Mouse (Mus musculus): ENCODE data around the gene Olfr883. TPM values are rescaled to one million over a fixed set of nuclear protein-coding genes. Genes with fewer than 3 reads are reported as not detected.

Gene Olfr883
- not detected in 2 replicates for polyA plus RNA-seq (2015; fragmentation: Nextera tagmentation; extraction: Ambion mirVana)

- Histone ChIP-seq H3K4me3 (replicated peaks) (no peak within 1 kb of the TSS), H3K9ac (replicated peaks) (no peak within 1 kb of the TSS), H3K36me3 (no peaks in the 10 kb centered on the region), H3K4me2 (replicated peaks) (no peak within 1 kb of the TSS), H3K4me1 (replicated peaks) (no peaks in the 10 kb centered on the region), H3K27ac (no peak within 1 kb of the TSS), H3K27me3 (no peaks in the 10 kb centered on the region), H3K9me3 (no peaks in the 10 kb centered on the region)
- 91% methylated on average over 1 of the region's 1 CpGs for WGBS
- no peak for ATAC-seq
Measured at GRCm38 (mm10) chr9:38025508-38025907, at the start of gene Olfr883. TSS of gene Olfr883 (plus strand) at chr9:38025808.

- Histone ChIP-seq H3K9me3 (no peaks in the 10 kb centered on the region), H3K4me2 (replicated peaks) (no peak within 1 kb of the TSS), H3K27me3 (no peaks in the 10 kb centered on the region), H3K27ac (no peak within 1 kb of the TSS), H3K9ac (replicated peaks) (no peak within 1 kb of the TSS), H3K4me3 (replicated peaks) (no peak within 1 kb of the TSS), H3K36me3 (no peaks in the 10 kb centered on the region), H3K4me1 (replicated peaks) (no peaks in the 10 kb centered on the region)
- no peak for ATAC-seq
Measured at GRCm38 (mm10) chr9:37991525-37991924, 34.1 kb upstream of the Olfr883 start, which contains the start of gene Olfr881. TSS of gene Olfr881 (plus strand) at chr9:37991825.

GRCm38 (mm10) chr9:37998581-37999204, 26.9 kb upstream of the Olfr883 start:
- Histone ChIP-seq H3K9me3 (no peaks in the 10 kb centered on the region), H3K36me3 (no peaks in the 10 kb centered on the region), H3K27me3 (no peaks in the 10 kb centered on the region), H3K4me3 (replicated peaks) (no peak overlapping the region), H3K9ac (replicated peaks) (no peak overlapping the region), H3K4me2 (replicated peaks) (no peak overlapping the region), H3K4me1 (replicated peaks) (no peaks in the 10 kb centered on the region), H3K27ac (no peak overlapping the region)
- no peak for ATAC-seq
- 43% methylated on average over 2 of the region's 2 CpGs for WGBS

- H3K4me3 ChIP-seq (replicated peaks): no peak overlapping the region
- 50% methylated on average over 1 of the region's 1 CpGs for WGBS
Measured at GRCm38 (mm10) chr9:38000021-38000420, 25.6 kb upstream of the Olfr883 start.

GRCm38 (mm10) chr9:38046255-38046654, 20.6 kb downstream of the Olfr883 start, which contains the start of gene Olfr884:
TSS of gene Olfr884 (plus strand) at chr9:38046555.
- no peak within 1 kb of the TSS for H3K4me3 ChIP-seq (replicated peaks)
- no peak within 1 kb of the TSS for H3K27ac ChIP-seq
- no peaks in the 10 kb centered on the region for H3K9me3 ChIP-seq
- WGBS: 65% methylated on average over 1 of the region's 1 CpGs
- H3K4me1 ChIP-seq (replicated peaks): no peaks in the 10 kb centered on the region
- no peaks in the 10 kb centered on the region for H3K36me3 ChIP-seq
- ATAC-seq: no peak
- H3K27me3 ChIP-seq: no peaks in the 10 kb centered on the region
- no peak within 1 kb of the TSS for H3K9ac ChIP-seq (replicated peaks)
- H3K4me2 ChIP-seq (replicated peaks): no peak within 1 kb of the TSS

More at GRCm38 (mm10) chr9:38000021-38000420, 25.6 kb upstream of the Olfr883 start:
- H3K27me3 ChIP-seq: no peaks in the 10 kb centered on the region
- no peak overlapping the region for H3K27ac ChIP-seq
- no peak overlapping the region for H3K4me2 ChIP-seq (replicated peaks)
- H3K9ac ChIP-seq (replicated peaks): no peak overlapping the region
- H3K9me3 ChIP-seq: no peaks in the 10 kb centered on the region
- H3K4me1 ChIP-seq (replicated peaks): no peaks in the 10 kb centered on the region
- ATAC-seq: no peak
- H3K36me3 ChIP-seq: no peaks in the 10 kb centered on the region

GRCm38 (mm10) chr9:38061022-38061421, 35.4 kb downstream of the Olfr883 start, which contains the start of gene Olfr885:
TSS of gene Olfr885 (plus strand) at chr9:38061322.
- Histone ChIP-seq H3K4me1 (replicated peaks) (no peaks in the 10 kb centered on the region), H3K27ac (no peak within 1 kb of the TSS), H3K9ac (replicated peaks) (no peak within 1 kb of the TSS), H3K4me2 (replicated peaks) (no peak within 1 kb of the TSS), H3K4me3 (replicated peaks) (no peak within 1 kb of the TSS), H3K27me3 (no peaks in the 10 kb centered on the region), H3K9me3 (no peaks in the 10 kb centered on the region), H3K36me3 (no peaks in the 10 kb centered on the region)
- WGBS: over 99% methylated on average over 3 of the region's 3 CpGs
- no peak for ATAC-seq

Other genes with a start within 250 kb of the Olfr883 start
- not detected in 2 replicates for gene Olfr876, start 222.8 kb upstream of the Olfr883 start, polyA plus RNA-seq (2015; fragmentation: Nextera tagmentation; extraction: Ambion mirVana)
- not detected in 2 replicates for gene Olfr877, start 171.5 kb upstream of the Olfr883 start, polyA plus RNA-seq (2015; fragmentation: Nextera tagmentation; extraction: Ambion mirVana)
- gene Olfr145, start 129.1 kb upstream of the Olfr883 start, polyA plus RNA-seq (2015; fragmentation: Nextera tagmentation; extraction: Ambion mirVana): not detected in 2 replicates
- not detected in 2 replicates for gene Olfr878, start 108.0 kb upstream of the Olfr883 start, polyA plus RNA-seq (2015; fragmentation: Nextera tagmentation; extraction: Ambion mirVana)
- gene Olfr881, start 34.0 kb upstream of the Olfr883 start, polyA plus RNA-seq (2015; fragmentation: Nextera tagmentation; extraction: Ambion mirVana): not detected in 2 replicates
- not detected in 2 replicates for gene Olfr884, start 20.7 kb downstream of the Olfr883 start, polyA plus RNA-seq (2015; fragmentation: Nextera tagmentation; extraction: Ambion mirVana)
- gene Olfr885, start 35.5 kb downstream of the Olfr883 start, polyA plus RNA-seq (2015; fragmentation: Nextera tagmentation; extraction: Ambion mirVana): not detected in 2 replicates
- not detected in 2 replicates for gene Olfr887, start 58.3 kb downstream of the Olfr883 start, polyA plus RNA-seq (2015; fragmentation: Nextera tagmentation; extraction: Ambion mirVana)
- gene Olfr888, start 82.3 kb downstream of the Olfr883 start, polyA plus RNA-seq (2015; fragmentation: Nextera tagmentation; extraction: Ambion mirVana): not detected in 2 replicates
- 0.06 and 0.07 TPM in 2 replicates for gene Olfr889, start 89.4 kb downstream of the Olfr883 start, polyA plus RNA-seq (2015; fragmentation: Nextera tagmentation; extraction: Ambion mirVana)
- gene Olfr890, start 116.7 kb downstream of the Olfr883 start, polyA plus RNA-seq (2015; fragmentation: Nextera tagmentation; extraction: Ambion mirVana): not detected in 2 replicates
- gene Olfr891, start 155.0 kb downstream of the Olfr883 start, polyA plus RNA-seq (2015; fragmentation: Nextera tagmentation; extraction: Ambion mirVana): not detected in 2 replicates
- not detected in 2 replicates for gene Olfr893, start 182.6 kb downstream of the Olfr883 start, polyA plus RNA-seq (2015; fragmentation: Nextera tagmentation; extraction: Ambion mirVana)
- gene Olfr894, start 192.2 kb downstream of the Olfr883 start, polyA plus RNA-seq (2015; fragmentation: Nextera tagmentation; extraction: Ambion mirVana): not detected in 2 replicates
- gene Olfr143, start 227.0 kb downstream of the Olfr883 start, polyA plus RNA-seq (2015; fragmentation: Nextera tagmentation; extraction: Ambion mirVana): not detected in 2 replicates
- gene Olfr895, start 242.0 kb downstream of the Olfr883 start, polyA plus RNA-seq (2015; fragmentation: Nextera tagmentation; extraction: Ambion mirVana): not detected in 2 replicates

Data from midbrain, embryonic 13.5 days (tissue).